Mouse (Mus musculus) layer of hippocampus, adult 8-10 months (tissue): ENCODE results near the gene Nudt22. TPM values are rescaled to one million over a fixed set of nuclear protein-coding genes. Genes with fewer than 3 reads are reported as not detected.

ENCODE experiments used
- DNase-seq, 2 experiments: peaks; one replicate each; pipeline ENCODE4 v3.0.0; 2022; ENCODE audit warnings: low spot score in 2 of 2
- total RNA-seq, 4 experiments: library from RNA; stranded (reverse); gene quantifications; 2 replicates each; pipeline ENCODE4 v1.2.4; 2022

Nudt22 gene
- total RNA-seq, 4 experiments from 2014 or later: 13.7 to 17.4 (median 14.2) TPM

GRCm38 (mm10) chr19:6950613-6951153 is 45.2 kb downstream of the Nudt22 start:
- DNase-seq: peak in 1 of 2 experiments; percentile 53

- DNase-seq: no peak
Observed at GRCm38 (mm10) chr19:6949951-6950350, 46.0 kb downstream of the Nudt22 start.

GRCm38 (mm10) chr19:6949532-6949931 is 46.4 kb downstream of the Nudt22 start:
- DNase-seq: no peak

- no peak for DNase-seq
Observed at GRCm38 (mm10) chr19:6948186-6948585, 47.7 kb downstream of the Nudt22 start.

GRCm38 (mm10) chr19:6947742-6948141 is 48.2 kb downstream of the Nudt22 start:
- DNase-seq: no peak

- no peak for DNase-seq
Observed at GRCm38 (mm10) chr19:6943709-6944108, 52.2 kb downstream of the Nudt22 start.

Other genes with a start within 250 kb of the Nudt22 start
- 10 to 100 TPM; 33.7 to 42.9 (median 37.6) TPM for gene Rps6ka4, start 155.5 kb downstream of the Nudt22 start, total RNA-seq
- 10 to 100 TPM in 3 of 4 experiments, 1 to 10 TPM in 1; 7.5 to 17.4 (median 12.6) TPM for gene Ccdc88b, start 137.9 kb downstream of the Nudt22 start, total RNA-seq
- 10 to 100 TPM; 40.3 to 53.0 (median 45.6) TPM for gene Trmt112, start 86.4 kb downstream of the Nudt22 start, total RNA-seq
- gene Prdx5, start 86.0 kb downstream of the Nudt22 start, total RNA-seq: 100 to 1,000 TPM; 279 to 406 (median 342) TPM
- gene Esrra, start 74.3 kb downstream of the Nudt22 start, total RNA-seq: 10 to 100 TPM; 54.2 to 76.0 (median 64.8) TPM
- 10 to 100 TPM; 10.4 to 11.4 (median 11.0) TPM for gene Catsperz, start 70.7 kb downstream of the Nudt22 start, total RNA-seq
- 10 to 100 TPM; 13.4 to 23.1 (median 15.8) TPM for gene Kcnk4, start 61.6 kb downstream of the Nudt22 start, total RNA-seq
- 10 to 100 TPM; 32.5 to 39.8 (median 37.3) TPM for gene Bad, start 54.3 kb downstream of the Nudt22 start, total RNA-seq
- 100 to 1,000 TPM in 3 of 4 experiments, 10 to 100 TPM in 1; 92.5 to 107 (median 104) TPM for gene Gpr137, start 53.6 kb downstream of the Nudt22 start, total RNA-seq
- gene Ppp1r14b, start 21.1 kb downstream of the Nudt22 start, total RNA-seq: 10 to 100 TPM; 55.4 to 81.1 (median 63.5) TPM
- 10 to 100 TPM; 13.4 to 19.9 (median 18.0) TPM for gene Plcb3, start 19.6 kb downstream of the Nudt22 start, total RNA-seq
- gene Fkbp2, start 15.6 kb downstream of the Nudt22 start, total RNA-seq: 100 to 1,000 TPM in 1 of 4 experiments, 10 to 100 TPM in 3; 63.5 to 104 (median 83.1) TPM
- 10 to 100 TPM; 80.4 to 93.8 (median 90.1) TPM for gene Vegfb, start 8.5 kb downstream of the Nudt22 start, total RNA-seq
- 10 to 100 TPM; 26.1 to 29.9 (median 29.5) TPM for gene Dnajc4, start 3.5 kb downstream of the Nudt22 start, total RNA-seq
- 10 to 100 TPM; 16.5 to 20.8 (median 16.6) TPM for gene Trpt1, start within 50 bp of the Nudt22 start, total RNA-seq
- 10 to 100 TPM in 2 of 4 experiments, 1 to 10 TPM in 2; 3.7 to 17.8 (median 9.2) TPM for gene Fermt3, start 23.4 kb upstream of the Nudt22 start, total RNA-seq
- gene Stip1, start 43.9 kb upstream of the Nudt22 start, total RNA-seq: 100 to 1,000 TPM; 155 to 228 (median 191) TPM
- 10 to 100 TPM; 19.2 to 21.4 (median 20.1) TPM for gene Macrod1, start 60.7 kb upstream of the Nudt22 start, total RNA-seq
- gene Flrt1, start 109.6 kb upstream of the Nudt22 start, total RNA-seq: 10 to 100 TPM; 18.9 to 23.5 (median 21.5) TPM
- 100 to 1,000 TPM; 277 to 297 (median 291) TPM for gene Otub1, start 210.2 kb upstream of the Nudt22 start, total RNA-seq
- 1,000 to 10,000 TPM; 1,017 to 1,089 (median 1,062) TPM for gene Cox8a, start 221.5 kb upstream of the Nudt22 start, total RNA-seq
- gene Naa40, start 245.1 kb upstream of the Nudt22 start, total RNA-seq: 10 to 100 TPM; 34.6 to 44.2 (median 36.6) TPM